Mouse (Mus musculus) left cerebral cortex, adult 2 months (tissue): ENCODE measurements around the gene Tmppe. TPM values are rescaled to one million over a fixed set of nuclear protein-coding genes. Genes with fewer than 3 reads are reported as not detected.

Experiments used
- DNase-seq, 2 experiments: peaks; one replicate each; pipeline ENCODE4 v3.0.0; 2021 to 2022; ENCODE audit warnings: low spot score in 2 of 2, mixed read lengths in 1 of 2; ENCODE audit errors: extremely low spot score in 1 of 2
- H3K27ac ChIP-seq: fragments of 200-600 bp; 2 replicates; pipeline ENCODE4 v1.8.1; 2022
- H3K4me3 ChIP-seq: fragments of 200-600 bp; 2 replicates; pipeline ENCODE4 v1.8.1; 2022
- CTCF ChIP-seq: fragments of 200-600 bp; IDR thresholded peaks from 2 replicates; pipeline ENCODE4 v1.8.1; 2022; ENCODE audit warnings: antibody characterized with exemption, mild to moderate bottlenecking, moderate library complexity
- intact Hi-C: fragments of 180-260 bp; cut with DNase I; formaldehyde crosslinking; loops from one replicate; pipeline ENCODE4 v1.15.1; 2025
- total RNA-seq, 2 experiments: library from RNA; stranded (reverse); gene quantifications; 2 replicates each; pipeline ENCODE4 v1.2.3; 2021

Gene Tmppe
- total RNA-seq, 2 experiments from 2014 or later, result 12.0 to 13.2 TPM

GRCm38 (mm10) chr9:114421797-114422196, 20.9 kb downstream of the Tmppe start:
- no peak overlapping the region for H3K4me3 ChIP-seq
- TF ChIP-seq CTCF, result no peak
- no peak overlapping the region for H3K27ac ChIP-seq
- no peak for DNase-seq
- intact Hi-C loops, result no loop called here

DNA sequence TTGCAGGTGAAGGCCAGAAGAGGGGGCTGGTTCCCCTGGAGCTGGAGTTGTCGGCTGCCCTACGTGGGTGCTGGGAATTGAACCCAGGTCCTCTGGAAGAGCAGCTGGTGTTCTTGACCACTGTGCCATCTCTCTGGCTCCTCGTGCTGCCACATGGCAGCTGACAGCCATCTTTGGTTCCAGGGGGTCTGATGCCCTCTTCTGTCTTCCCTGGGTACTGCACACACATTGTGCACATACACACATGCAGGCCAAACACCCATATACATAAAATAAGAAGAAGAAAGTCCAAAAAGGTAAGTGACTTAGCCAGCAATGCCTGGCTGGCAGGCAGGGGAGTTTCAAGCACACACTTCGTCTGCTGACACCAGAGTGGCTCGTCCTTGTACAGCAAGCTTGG, 24.7 kb downstream of the Tmppe start:
- Histone ChIP-seq H3K27ac (no peak overlapping the region), H3K4me3 (no peak overlapping the region)
- TF ChIP-seq CTCF, result no peak
- DNase-seq, result no peak
- intact Hi-C loops, result no loop called here

- H3K4me3 ChIP-seq, result no peak overlapping the region
- no peak for TF ChIP-seq CTCF
- DNase-seq, result no peak
Observed at GRCm38 (mm10) chr9:114426201-114426600, 25.3 kb downstream of the Tmppe start.

GRCm38 (mm10) chr9:114427425-114427824, 26.5 kb downstream of the Tmppe start:
- no peak for DNase-seq
- Histone ChIP-seq H3K27ac (no peak overlapping the region), H3K4me3 (no peak overlapping the region)
- TF ChIP-seq CTCF, result no peak
- intact Hi-C loops, result no loop called here

More at GRCm38 (mm10) chr9:114426201-114426600, 25.3 kb downstream of the Tmppe start:
- H3K27ac ChIP-seq, result no peak overlapping the region
- intact Hi-C loops, result no loop called here

- no peak overlapping the region for H3K27ac ChIP-seq
- no peak overlapping the region for H3K4me3 ChIP-seq
- intact Hi-C loops, result no loop called here
- no peak for TF ChIP-seq CTCF
- no peak for DNase-seq
Observed at GRCm38 (mm10) chr9:114428103-114428834, 27.4 kb downstream of the Tmppe start.

DNA sequence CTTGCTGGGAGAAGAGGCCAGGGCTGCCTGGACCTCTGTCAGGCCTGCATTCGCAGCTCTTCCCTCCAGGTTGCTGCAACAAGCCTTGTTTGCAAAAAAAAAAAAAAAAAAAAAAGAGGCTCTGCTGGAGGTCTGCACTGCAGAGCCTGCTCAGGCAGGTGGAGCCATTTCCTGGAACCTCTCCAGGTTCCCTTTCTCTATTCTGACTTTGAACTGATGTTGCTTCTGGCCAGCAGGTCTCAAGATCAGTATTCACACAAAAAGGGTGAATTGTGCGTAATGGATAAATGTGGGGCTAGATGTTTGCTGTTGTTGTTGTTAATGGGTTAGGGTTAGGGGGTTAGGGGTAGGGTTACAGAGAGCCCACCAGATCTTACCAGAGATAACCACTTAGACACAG, 34.8 kb downstream of the Tmppe start:
- no peak for TF ChIP-seq CTCF
- no peak overlapping the region for H3K4me3 ChIP-seq
- H3K27ac ChIP-seq, result no peak overlapping the region
- no peak for DNase-seq
- intact Hi-C loops, result no loop called here

- TF ChIP-seq CTCF, result no peak
- Histone ChIP-seq H3K4me3 (no peak overlapping the region), H3K27ac (no peak overlapping the region)
- DNase-seq, result no peak
- intact Hi-C loops, result no loop called here
Observed at GRCm38 (mm10) chr9:114440548-114440947, 39.6 kb downstream of the Tmppe start.

GRCm38 (mm10) chr9:114442225-114442624, 41.3 kb downstream of the Tmppe start:
- H3K4me3 ChIP-seq, result no peak overlapping the region
- no peak for DNase-seq
- no peak for TF ChIP-seq CTCF
- intact Hi-C loops, result no loop called here
- H3K27ac ChIP-seq, result no peak overlapping the region

DNA sequence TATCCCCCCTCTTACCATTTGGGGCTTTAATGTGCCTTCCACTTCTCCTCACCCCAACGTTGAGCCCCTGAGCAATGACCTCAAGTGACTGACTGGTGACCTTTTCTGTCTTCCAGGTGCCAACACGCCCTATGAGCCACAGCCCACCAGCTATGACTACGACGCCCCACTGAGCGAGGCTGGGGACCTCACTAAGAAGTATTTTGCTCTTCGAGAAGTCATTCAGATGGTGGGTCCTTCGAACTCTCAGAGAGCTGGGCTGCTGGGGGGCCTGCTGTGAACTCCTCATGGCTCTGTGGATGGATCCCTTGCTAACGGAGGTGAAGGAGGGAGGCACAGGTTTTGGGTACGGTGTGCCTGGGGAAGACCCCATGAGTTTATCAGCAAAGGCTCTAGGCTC, 42.0 kb downstream of the Tmppe start:
- no peak for DNase-seq
- no peak for TF ChIP-seq CTCF
- Histone ChIP-seq H3K4me3 (no peak overlapping the region), H3K27ac (no peak overlapping the region)
- intact Hi-C loops, result no loop called here

GRCm38 (mm10) chr9:114443351-114443750, 42.4 kb downstream of the Tmppe start:
- H3K4me3 ChIP-seq, result no peak overlapping the region
- no peak for TF ChIP-seq CTCF
- no peak for DNase-seq
- no peak overlapping the region for H3K27ac ChIP-seq
- intact Hi-C loops, result no loop called here

DNA sequence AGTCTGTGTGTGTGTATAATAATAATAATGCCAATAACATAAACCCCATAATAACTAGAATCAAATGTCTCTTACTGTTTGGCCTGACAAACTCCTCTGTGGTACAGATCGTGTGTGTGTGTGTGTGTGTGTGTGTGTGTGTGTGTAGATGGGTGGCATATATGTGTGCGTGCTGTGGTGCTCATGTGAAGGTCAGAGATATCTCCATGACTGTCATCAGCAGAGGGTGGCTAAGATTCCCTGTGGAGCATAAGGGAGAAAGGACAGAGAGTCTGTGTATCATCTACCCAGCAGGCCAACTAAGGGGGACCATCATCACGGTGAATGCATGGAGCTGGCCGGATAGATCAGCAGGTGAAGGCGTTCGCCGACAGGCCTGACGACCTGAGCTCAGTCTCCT, 46.0 kb downstream of the Tmppe start:
- DNase-seq, result no peak
- TF ChIP-seq CTCF, result no peak
- Histone ChIP-seq H3K4me3 (no peak overlapping the region), H3K27ac (no peak overlapping the region)
- intact Hi-C loops, result no loop called here

DNA sequence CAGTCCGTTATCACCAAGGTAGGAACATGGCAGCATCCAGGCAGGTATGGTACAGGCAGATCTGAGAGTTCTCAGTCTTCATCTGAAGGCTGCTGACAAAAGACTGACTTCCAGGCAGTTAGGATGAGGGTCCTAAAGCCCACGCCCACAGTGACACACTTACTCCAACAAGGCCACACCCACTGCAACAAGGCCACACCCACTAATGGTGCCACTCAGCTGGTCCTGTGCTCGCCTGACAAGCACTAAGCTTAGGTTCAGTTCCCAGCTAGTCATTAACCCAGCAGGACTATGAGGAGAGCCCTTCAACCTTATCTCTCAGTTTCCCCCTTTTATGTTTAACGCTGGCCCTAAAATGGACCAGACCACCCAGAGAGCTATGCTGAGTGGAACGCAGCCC, 47.8 kb downstream of the Tmppe start:
- DNase-seq, result no peak
- TF ChIP-seq CTCF, result no peak
- intact Hi-C loops, result no loop called here
- no peak overlapping the region for H3K4me3 ChIP-seq
- no peak overlapping the region for H3K27ac ChIP-seq

- Histone ChIP-seq H3K4me3 (no peak overlapping the region), H3K27ac (no peak overlapping the region)
- intact Hi-C loops, result no loop called here
- no peak for DNase-seq
- TF ChIP-seq CTCF, result no peak
Observed at GRCm38 (mm10) chr9:114449120-114449754, 48.3 kb downstream of the Tmppe start.
